Mouse (Mus musculus) bone marrow, adult 2 months (tissue): ENCODE measurements at regions not wholly inside any gene's neighbourhood (a gene's known extent, or its start where the extent isn't known, plus 50 kb on each side); places are given as distances from the start of the nearest gene placed in this dataset.

Source experiments
- H3K27ac ChIP-seq: fragments of 200-500 bp; 2 replicates; pipeline ENCODE4 v1.5.1; 2012; ENCODE audit warnings: low read depth, mild to moderate bottlenecking, control low read depth, inconsistent platforms, low read length; ENCODE audit not compliant: control insufficient read depth, poor library complexity, insufficient read depth
- H3K4me1 ChIP-seq: fragments of 200-500 bp; 2 replicates; pipeline ENCODE4 v1.6.1; 2011; ENCODE audit warnings: low read length; ENCODE audit not compliant: control insufficient read depth, insufficient read depth
- H3K4me3 ChIP-seq: fragments of 200-500 bp; replicated peaks from 2 replicates; pipeline ENCODE3; 2011; ENCODE audit warnings: mild to moderate bottlenecking, low read depth, low read length, control low read depth; ENCODE audit not compliant: control insufficient read depth
- CTCF ChIP-seq: fragments of 200-500 bp; IDR thresholded peaks from 2 replicates; pipeline ENCODE4 v1.5.1; 2011; ENCODE audit warnings: low read length, control low read depth; ENCODE audit not compliant: control insufficient read depth, insufficient read depth
- POLR2A ChIP-seq: fragments of 200-500 bp; IDR thresholded peaks from 2 replicates; pipeline ENCODE4 v1.6.1; 2011; ENCODE audit warnings: low read depth, mild to moderate bottlenecking, control low read depth, low read length, borderline replicate concordance; ENCODE audit not compliant: control insufficient read depth
- WGBS: fragments of 180-500 bp; shearing (Covaris S2); methylation state at CpG from one replicate; pipeline ENCODE4 v1.1.7; 2018; 5-methylcytosine and 5-hydroxymethylcytosine counted together

DNA sequence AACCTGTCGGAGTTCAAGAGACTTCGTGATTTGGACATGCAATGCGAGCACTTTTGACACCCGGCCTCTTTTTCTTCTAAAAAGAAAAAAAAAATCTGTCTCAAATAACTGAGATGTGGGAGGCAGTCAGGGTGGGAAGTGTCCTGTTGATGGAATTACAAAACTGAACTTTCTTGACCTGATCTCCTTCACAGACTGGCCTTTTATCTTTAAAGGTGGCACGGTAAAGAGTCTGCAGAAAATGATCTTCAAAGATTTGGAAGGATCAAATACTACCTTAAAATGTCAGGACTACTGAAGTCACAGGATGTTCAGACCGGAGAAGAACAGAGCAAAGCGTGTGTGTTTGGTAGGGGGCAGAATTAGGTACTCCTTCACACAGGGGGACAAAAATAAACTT is 248.0 kb upstream of the Usp25 start:
- no peak overlapping the region for H3K4me3 ChIP-seq
- TF ChIP-seq POLR2A (no peak), CTCF (no peak)
- WGBS: 37% methylated on average over 7 of the region's 7 CpGs
- H3K4me1 ChIP-seq: no peaks in the 10 kb centered on the region
- H3K27ac ChIP-seq: no peak overlapping the region

DNA sequence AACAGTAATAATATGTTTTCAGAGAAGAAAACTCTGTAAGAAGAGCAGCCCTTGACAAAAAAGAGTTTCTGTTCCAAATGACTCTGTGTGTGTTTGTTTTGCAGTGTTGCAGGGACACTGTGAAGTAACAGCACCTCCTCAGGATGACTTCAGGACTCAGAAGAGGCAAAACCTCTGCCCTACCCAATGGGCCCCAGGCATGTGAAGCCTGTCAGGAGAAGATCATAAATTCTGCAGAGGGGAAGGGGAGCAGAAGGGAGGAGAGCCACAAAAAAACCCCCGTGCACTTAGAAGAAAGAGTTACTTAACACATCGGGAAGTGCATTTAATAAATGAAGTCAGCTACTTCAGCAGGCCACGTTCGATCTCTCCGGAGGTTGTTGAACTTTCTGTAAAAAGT is 248.5 kb upstream of the Usp25 start:
- WGBS: 22% methylated on average over 5 of the region's 5 CpGs

DNA sequence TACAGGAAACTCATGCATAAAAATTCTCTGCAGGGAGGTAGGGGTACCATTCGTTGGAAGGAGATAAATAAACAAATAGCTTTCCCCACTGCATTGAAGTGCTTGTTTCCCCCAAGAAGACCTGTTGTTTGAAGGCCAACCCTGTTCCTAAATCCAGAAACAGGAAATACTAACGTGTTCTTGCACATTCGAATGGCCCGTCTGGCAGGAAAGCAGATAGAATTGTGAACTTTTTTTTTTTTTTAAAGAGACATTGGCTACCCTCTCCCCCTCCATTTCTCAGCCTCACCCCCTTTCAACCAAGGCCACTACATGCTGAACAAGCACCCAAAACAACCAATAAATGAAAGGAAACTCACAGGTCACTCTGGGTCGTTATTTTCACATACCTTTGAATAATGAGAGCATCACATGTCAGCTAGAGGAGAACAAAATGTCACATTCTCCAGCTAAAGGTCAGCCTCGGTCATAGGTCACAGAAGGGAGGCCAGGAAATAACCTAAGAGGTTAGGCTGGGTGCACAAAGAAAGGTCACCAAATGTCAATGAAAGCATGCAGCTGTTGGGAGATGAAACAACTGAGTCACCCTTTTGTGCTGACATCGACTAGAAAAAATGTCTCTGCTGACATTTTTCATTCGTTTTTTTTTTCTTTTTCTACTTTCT is 250.8 kb upstream of the Usp25 start:
- TF ChIP-seq CTCF: no peak
- no peak for TF ChIP-seq POLR2A
- no peak overlapping the region for H3K27ac ChIP-seq
- 17% methylated on average over 8 of the region's 8 CpGs for WGBS

More for the DNA sequence above, 248.5 kb upstream of the Usp25 start:
- H3K4me1 ChIP-seq: no peaks in the 10 kb centered on the region
- no peak overlapping the region for H3K4me3 ChIP-seq
- TF ChIP-seq CTCF (no peak), POLR2A (no peak)
- no peak overlapping the region for H3K27ac ChIP-seq

DNA sequence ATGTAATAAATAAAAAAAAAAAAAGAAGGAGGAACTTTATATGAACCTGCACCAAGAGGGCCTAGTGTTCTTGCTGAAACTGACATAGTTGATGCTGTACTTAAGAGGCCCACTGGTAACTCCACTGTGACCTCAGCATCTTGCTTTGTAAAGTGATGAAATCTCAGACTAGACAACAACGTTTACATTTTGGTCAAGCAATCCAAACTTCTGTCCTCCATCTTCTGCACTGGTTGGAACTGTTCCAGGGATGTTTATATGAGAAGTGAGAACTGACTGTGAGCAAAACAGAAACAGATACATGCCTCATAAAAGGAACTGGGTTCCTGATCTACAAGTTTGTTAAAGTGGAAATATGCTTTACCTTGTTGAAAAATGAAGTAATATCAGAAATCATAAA is 251.7 kb upstream of the Usp25 start:
- no peak for TF ChIP-seq CTCF
- no peak for TF ChIP-seq POLR2A
- WGBS: 49% methylated on average over 1 of the region's 1 CpGs
- Histone ChIP-seq H3K4me3 (no peak overlapping the region), H3K27ac (no peak overlapping the region), H3K4me1 (no peaks in the 10 kb centered on the region)

More for the DNA sequence above, 250.8 kb upstream of the Usp25 start:
- Histone ChIP-seq H3K4me1 (no peaks in the 10 kb centered on the region), H3K4me3 (no peak overlapping the region)

- WGBS: 82% methylated on average over 1 of the region's 1 CpGs
- no peak overlapping the region for H3K27ac ChIP-seq
- no peak overlapping the region for H3K4me3 ChIP-seq
- TF ChIP-seq POLR2A (no peak), CTCF (no peak)
- H3K4me1 ChIP-seq: no peaks in the 10 kb centered on the region
These were observed 252.5 kb upstream of the Usp25 start for GRCm38 (mm10) chr16:76761004-76761403.

DNA sequence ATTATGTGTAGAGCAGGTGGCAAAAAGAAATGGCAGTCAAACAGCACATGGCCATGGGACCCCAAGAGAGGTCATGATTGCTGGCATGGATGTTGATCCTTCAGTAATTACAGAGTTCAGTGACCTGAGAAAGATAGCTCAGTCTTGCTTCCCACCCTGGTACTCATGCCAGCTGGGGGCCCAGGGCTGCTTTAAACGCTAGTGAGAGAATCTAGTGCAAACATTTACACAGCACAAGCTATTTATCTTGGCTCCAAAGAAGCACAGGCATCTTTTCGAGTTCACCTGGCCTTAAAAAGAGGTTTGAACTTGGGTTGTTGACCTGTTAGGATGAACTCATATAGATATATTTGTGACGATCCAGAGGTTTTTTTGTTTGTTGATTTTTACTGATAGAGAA is 258.6 kb upstream of the Usp25 start:
- H3K27ac ChIP-seq: no peak overlapping the region
- WGBS: 75% methylated on average over 3 of the region's 3 CpGs
- H3K4me1 ChIP-seq: no peaks in the 10 kb centered on the region
- TF ChIP-seq POLR2A (no peak), CTCF (no peak)
- H3K4me3 ChIP-seq: no peak overlapping the region

DNA sequence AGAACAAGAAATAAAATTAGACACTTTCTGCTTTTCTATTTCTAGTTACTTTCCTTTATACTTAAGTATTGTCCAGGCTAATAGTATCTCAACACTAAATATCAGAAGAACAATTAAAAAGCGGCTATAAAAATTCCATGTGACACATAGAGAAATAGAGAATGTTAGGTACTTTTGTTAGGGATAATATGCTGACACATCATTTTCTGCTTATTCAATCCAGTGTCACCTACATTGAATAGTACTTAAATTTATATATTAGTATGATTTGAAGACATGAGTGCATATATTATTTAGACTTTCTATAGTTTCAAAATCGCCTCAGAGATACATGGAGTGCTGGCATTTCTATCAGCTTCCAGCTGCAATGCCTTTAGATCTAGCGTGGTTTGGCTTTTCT is 267.1 kb upstream of the Usp25 start:
- H3K4me1 ChIP-seq: no peaks in the 10 kb centered on the region
- whole genome bisulfite sequencing: 84% methylated on average over 3 of the region's 3 CpGs
- TF ChIP-seq CTCF (no peak), POLR2A (no peak)

GRCm38 (mm10) chr16:76741141-76741540 is 272.4 kb upstream of the Usp25 start:
- TF ChIP-seq POLR2A (no peak), CTCF (no peak)
- Histone ChIP-seq H3K4me3 (no peak overlapping the region), H3K4me1 (no peaks in the 10 kb centered on the region), H3K27ac (no peak overlapping the region)
- 74% methylated on average over 3 of the region's 3 CpGs for whole genome bisulfite sequencing

More for the DNA sequence above, 267.1 kb upstream of the Usp25 start:
- Histone ChIP-seq H3K27ac (no peak overlapping the region), H3K4me3 (no peak overlapping the region)

- Histone ChIP-seq H3K27ac (no peak overlapping the region), H3K4me3 (no peak overlapping the region), H3K4me1 (no peaks in the 10 kb centered on the region)
- 57% methylated on average over 4 of the region's 4 CpGs for WGBS
- TF ChIP-seq CTCF (no peak), POLR2A (no peak)
These were observed 287.5 kb upstream of the Usp25 start for GRCm38 (mm10) chr16:76725991-76726390.
